Mouse (Mus musculus) hindbrain, postnatal 0 days (tissue): ENCODE data around the gene Ppp1r13l. TPM values are rescaled to one million over a fixed set of nuclear protein-coding genes. Genes with fewer than 3 reads are reported as not detected.
A peak's percentile ranks its signal among the peaks of the same experiment; 100 is the strongest.

ENCODE experiments used
- ATAC-seq: fragments of 200-750 bp; cut with Nextera tagmentation; 2 replicates; pipeline ENCODE4 v1.8.0; 2017; ENCODE audit warnings: mild to moderate bottlenecking, moderate TSS enrichment, moderate library complexity
- DNase-seq: peaks from one replicate; pipeline ENCODE4 v3.0.0-alpha.2; 2015; ENCODE audit warnings: low spot score
- H3K27ac ChIP-seq: fragments of 300-500 bp; sonication (generic); 2 replicates; pipeline ENCODE4 v1.5.1; 2014; ENCODE audit warnings: mild to moderate bottlenecking
- H3K27me3 ChIP-seq: fragments of 300-500 bp; sonication (generic); 2 replicates; pipeline ENCODE4 v1.6.1; 2014; ENCODE audit warnings: low read length, mixed read lengths; ENCODE audit not compliant: insufficient read depth
- H3K36me3 ChIP-seq: fragments of 300-500 bp; sonication (generic); 2 replicates; pipeline ENCODE4 v1.6.1; 2014; ENCODE audit warnings: low read length, mixed read lengths; ENCODE audit not compliant: insufficient read depth
- H3K4me1 ChIP-seq: fragments of 300-500 bp; sonication (generic); 2 replicates; pipeline ENCODE4 v1.6.1; 2014; ENCODE audit warnings: antibody characterized with exemption, low read length, mixed read lengths; ENCODE audit not compliant: insufficient read depth
- H3K4me2 ChIP-seq: fragments of 300-500 bp; sonication (generic); 2 replicates; pipeline ENCODE4 v1.6.1; 2014; ENCODE audit warnings: low read depth, mild to moderate bottlenecking, low read length, moderate library complexity, mixed read lengths
- H3K4me3 ChIP-seq: fragments of 300-500 bp; sonication (generic); 2 replicates; pipeline ENCODE4 v1.5.1; 2014; ENCODE audit warnings: low read length
- H3K9ac ChIP-seq: fragments of 300-500 bp; sonication (generic); replicated peaks from 2 replicates; pipeline ENCODE4 v1.6.1; 2014; ENCODE audit warnings: mild to moderate bottlenecking, low read length, moderate library complexity, mixed read lengths
- H3K9me3 ChIP-seq: fragments of 300-500 bp; sonication (generic); 2 replicates; pipeline ENCODE4 v1.6.1; 2016; ENCODE audit warnings: low read length, mixed read lengths
- CTCF ChIP-seq: IDR thresholded peaks from 2 replicates; pipeline ENCODE4 v1.5.1; 2016; ENCODE audit warnings: antibody characterized with exemption, control low read depth, low read depth
- WGBS: fragments of 180-500 bp; shearing (Covaris S2); extraction: QIAGEN DNeasy Blood & Tissue Kit; methylation state at CpG from one replicate; pipeline ENCODE4 v1.1.7; 2014; 5-methylcytosine and 5-hydroxymethylcytosine counted together
- polyA plus RNA-seq: library from polyadenylated mRNA; unstranded; fragments of >200 nt; fragmentation: Nextera tagmentation; extraction: Ambion mirVana; gene quantifications from 2 replicates; pipeline ENCODE4 v1.2.1, GENCODE M21; 2015
- total RNA-seq: library from RNA; depleted of rRNA; stranded (reverse); fragments of >200 nt; gene quantifications from 2 replicates; pipeline ENCODE4 v1.2.3, GENCODE M21; 2014; rRNA removed

The Ppp1r13l gene
- total RNA-seq (0.68 and 1.0 TPM in 2 replicates), polyA plus RNA-seq (1.0 and 1.2 TPM in 2 replicates)

- no peak for TF ChIP-seq CTCF
- peak within 1 kb of the TSS; percentile 54 for H3K27ac ChIP-seq
- peak; percentile 85 for ATAC-seq
- peak within 1 kb of the TSS; percentile 63 for H3K9ac ChIP-seq
- WGBS = under 1% methylated on average over 30 of the region's 31 CpGs
- no peaks in the 10 kb centered on the region for H3K27me3 ChIP-seq
- peaks cover 13% of the 10 kb centered on the region for H3K36me3 ChIP-seq
- peak within 1 kb of the TSS; percentile 72 for H3K4me3 ChIP-seq
- no peaks in the 10 kb centered on the region for H3K9me3 ChIP-seq
- H3K4me1 ChIP-seq = peaks cover 8% of the 10 kb centered on the region; the same call in 1 of the 2 replicates
- H3K4me2 ChIP-seq = peak within 1 kb of the TSS; percentile 85
- peak; percentile 90 for DNase-seq
Observed at GRCm38 (mm10) chr7:19359299-19359891, at the start of gene Ppp1r13l, which contains the start of gene Cd3eap. Gene Ppp1r13l (plus strand): TSS chr7:19359749. Gene Cd3eap (minus strand): TSS chr7:19359483.

GRCm38 (mm10) chr7:19309884-19310641, 49.5 kb upstream of the Ppp1r13l start, which contains the start of gene Fosb:
Gene Fosb (minus strand): TSS chr7:19310051.
- no peak within 1 kb of the TSS; the same call in 1 of the 2 replicates for H3K27ac ChIP-seq

DNA sequence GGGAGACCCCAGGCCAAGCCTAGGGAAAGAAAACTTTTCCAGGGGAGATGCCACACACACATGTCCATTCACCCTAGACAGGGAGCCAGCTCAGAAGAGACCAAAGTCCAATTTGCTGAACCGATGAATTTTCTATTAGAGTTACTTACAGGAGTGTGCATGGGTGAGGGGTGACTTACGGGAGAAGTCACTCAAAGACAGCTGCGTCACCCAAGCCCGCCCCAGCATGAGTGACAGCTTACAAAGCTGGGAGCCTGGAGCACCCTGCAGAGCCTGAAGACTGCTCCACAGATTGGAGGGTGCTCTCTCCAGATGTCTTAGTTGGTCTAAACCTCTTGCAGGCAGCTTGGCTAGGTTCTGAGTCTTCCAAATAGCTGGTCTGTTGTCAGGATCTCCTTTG, 47.6 kb upstream of the Ppp1r13l start:
- H3K4me3 ChIP-seq = no peak overlapping the region
- H3K9me3 ChIP-seq = no peaks in the 10 kb centered on the region
- no peaks in the 10 kb centered on the region for H3K36me3 ChIP-seq
- H3K27ac ChIP-seq = no peak overlapping the region
- H3K4me2 ChIP-seq = no peak overlapping the region
- H3K27me3 ChIP-seq = peaks cover 2% of the 10 kb centered on the region; the same call in 1 of the 2 replicates
- ATAC-seq (no peak), DNase-seq (no peak)
- no peak overlapping the region for H3K9ac ChIP-seq
- no peaks in the 10 kb centered on the region for H3K4me1 ChIP-seq
- TF ChIP-seq CTCF = no peak
- 45% methylated on average over 4 of the region's 4 CpGs for WGBS

More at GRCm38 (mm10) chr7:19309884-19310641, 49.5 kb upstream of the Ppp1r13l start, which contains the start of gene Fosb:
- Histone ChIP-seq H3K9me3 (no peaks in the 10 kb centered on the region), H3K36me3 (no peaks in the 10 kb centered on the region), H3K4me2 (peak within 1 kb of the TSS; percentile 99), H3K27me3 (peaks cover 20% of the 10 kb centered on the region), H3K4me1 (no peaks in the 10 kb centered on the region), H3K4me3 (peak within 1 kb of the TSS; percentile 64), H3K9ac (peak within 1 kb of the TSS; percentile 46)
- ATAC-seq (peak; percentile 90), DNase-seq (peak; percentile 98)
- TF ChIP-seq CTCF = peak; percentile 58
- WGBS = under 1% methylated on average over 49 of the region's 49 CpGs

- Histone ChIP-seq H3K36me3 (no peaks in the 10 kb centered on the region), H3K27ac (no peak overlapping the region), H3K4me3 (no peak overlapping the region), H3K27me3 (no peaks in the 10 kb centered on the region), H3K4me2 (no peak overlapping the region), H3K4me1 (no peaks in the 10 kb centered on the region), H3K9me3 (no peaks in the 10 kb centered on the region), H3K9ac (no peak overlapping the region)
- 48% methylated on average over 5 of the region's 5 CpGs for WGBS
- ATAC-seq (no peak), DNase-seq (no peak)
- TF ChIP-seq CTCF = no peak
Observed at GRCm38 (mm10) chr7:19314033-19314432, 45.5 kb upstream of the Ppp1r13l start.

GRCm38 (mm10) chr7:19316451-19317161, 42.9 kb upstream of the Ppp1r13l start:
- no peak for DNase-seq
- WGBS = 36% methylated on average over 14 of the region's 14 CpGs
- H3K9me3 ChIP-seq = no peaks in the 10 kb centered on the region
- no peaks in the 10 kb centered on the region for H3K36me3 ChIP-seq
- no peaks in the 10 kb centered on the region for H3K27me3 ChIP-seq
- no peak for ATAC-seq
- TF ChIP-seq CTCF = no peak
- H3K27ac ChIP-seq = no peak overlapping the region
- no peaks in the 10 kb centered on the region; the same call in 1 of the 2 replicates for H3K4me1 ChIP-seq
- no peak overlapping the region for H3K9ac ChIP-seq
- no peak overlapping the region for H3K4me2 ChIP-seq
- no peak overlapping the region for H3K4me3 ChIP-seq

- H3K9ac ChIP-seq = no peak overlapping the region
- no peaks in the 10 kb centered on the region for H3K9me3 ChIP-seq
- H3K36me3 ChIP-seq = no peaks in the 10 kb centered on the region
- no peak for DNase-seq
- no peak overlapping the region for H3K27ac ChIP-seq
- no peak overlapping the region for H3K4me3 ChIP-seq
- H3K4me2 ChIP-seq = no peak overlapping the region
- H3K27me3 ChIP-seq = no peaks in the 10 kb centered on the region
- no peak for ATAC-seq
- 75% methylated on average over 2 of the region's 2 CpGs for WGBS
- no peak for TF ChIP-seq CTCF
- H3K4me1 ChIP-seq = no peaks in the 10 kb centered on the region; the same call in 1 of the 2 replicates
Observed at GRCm38 (mm10) chr7:19318201-19318600, 41.3 kb upstream of the Ppp1r13l start.
